Mouse (Mus musculus) monocyte, adult 2 months (primary cell): ENCODE measurements around the gene Cmpk1.
"Not testable (repeated sequence)": the region's sequence is repeated elsewhere in the genome, so short reads cannot be mapped to it uniquely, and the experiment has no call there.

Experiments
- DNase-seq, 2 experiments: peaks; one replicate each; pipeline ENCODE4 v3.0.0; 2022; ENCODE audit warnings: low spot score in 2 of 2, low read depth in 1 of 2

Cmpk1 gene

GRCm38 (mm10) chr4:114986591-114987432 is at the start of gene Cmpk1:
TSS of gene Cmpk1 (minus strand) at chr4:114987241.
- DNase-seq, result peak in 1 of 2 experiments; percentile 71

GRCm38 (mm10) chr4:115035043-115035442 is 48.0 kb upstream of the Cmpk1 start:
- DNase-seq, result no peak

- no peak for DNase-seq
Measured at GRCm38 (mm10) chr4:115019997-115020396, 33.0 kb upstream of the Cmpk1 start.

GRCm38 (mm10) chr4:115014276-115014675 is 27.2 kb upstream of the Cmpk1 start:
- no peak for DNase-seq

- DNase-seq, result no peak
Measured at GRCm38 (mm10) chr4:115000429-115000795, 13.4 kb upstream of the Cmpk1 start.

- DNase-seq, result peak; percentile 90 to 94
Measured at GRCm38 (mm10) chr4:114999773-115000428, 12.9 kb upstream of the Cmpk1 start, which contains the start of gene Stil. TSS of gene Stil (plus strand) at chr4:115000159.

- DNase-seq, result no peak
Measured at GRCm38 (mm10) chr4:114999445-114999772, 12.4 kb upstream of the Cmpk1 start.

- no peak for DNase-seq
Measured at GRCm38 (mm10) chr4:114997051-114997450, 10.0 kb upstream of the Cmpk1 start.

GRCm38 (mm10) chr4:114994218-114994617 is 7.2 kb upstream of the Cmpk1 start:
- no peak for DNase-seq

- DNase-seq, result no peak
Measured at GRCm38 (mm10) chr4:114986211-114986590, 840 bp downstream of the Cmpk1 start.

- no peak for DNase-seq
Measured at GRCm38 (mm10) chr4:114983020-114983419, 4.0 kb downstream of the Cmpk1 start.

- DNase-seq, result no peak
Measured at GRCm38 (mm10) chr4:114982619-114983018, 4.4 kb downstream of the Cmpk1 start.

GRCm38 (mm10) chr4:114973229-114973740 is 13.8 kb downstream of the Cmpk1 start:
- no peak for DNase-seq

GRCm38 (mm10) chr4:114970736-114971135 is 16.3 kb downstream of the Cmpk1 start:
- DNase-seq, result no peak

- not testable (repeated sequence) for DNase-seq
Measured at GRCm38 (mm10) chr4:114960881-114961280, 26.2 kb downstream of the Cmpk1 start.

GRCm38 (mm10) chr4:114959533-114959932 is 27.5 kb downstream of the Cmpk1 start:
- no peak for DNase-seq

GRCm38 (mm10) chr4:114958786-114959185 is 28.3 kb downstream of the Cmpk1 start:
- DNase-seq, result no peak

- no peak for DNase-seq
Measured at GRCm38 (mm10) chr4:114958231-114958630, 28.8 kb downstream of the Cmpk1 start.

GRCm38 (mm10) chr4:114957403-114957802 is 29.6 kb downstream of the Cmpk1 start:
- DNase-seq, result no peak

GRCm38 (mm10) chr4:114953172-114953571 is 33.9 kb downstream of the Cmpk1 start:
- DNase-seq, result no peak

GRCm38 (mm10) chr4:114947852-114948481 is 39.1 kb downstream of the Cmpk1 start:
- DNase-seq, result no peak

- peak; percentile 60 to 70 for DNase-seq
Measured at GRCm38 (mm10) chr4:114947395-114947794, 39.6 kb downstream of the Cmpk1 start.
